Mouse (Mus musculus): ENCODE results near the gene Rbp7.

DNA sequence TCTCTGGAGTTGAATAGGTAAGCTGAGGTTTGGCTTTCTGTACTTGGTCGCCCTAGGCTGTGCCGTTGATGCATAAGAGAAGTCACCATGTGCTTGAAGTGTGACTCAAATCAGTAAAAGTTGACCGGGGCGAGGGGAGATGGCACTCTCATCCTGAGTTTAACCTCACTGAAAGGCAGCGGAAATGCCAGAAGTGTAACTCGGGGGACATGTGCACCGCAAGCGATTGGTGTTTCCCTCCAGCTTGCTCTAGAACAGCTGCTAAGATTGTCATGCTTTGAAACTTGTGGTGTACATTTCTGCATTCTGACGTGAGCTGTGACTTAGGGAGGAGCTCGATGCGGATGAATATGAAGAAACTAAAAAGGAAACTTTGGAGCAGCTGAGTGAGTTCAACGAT is 33.0 kb upstream of the Rbp7 start:
- TF ChIP-seq CTCF (IDR thresholded peaks at IDR 0.05; ENCODE audit: borderline replicate concordance, insufficient read depth, low read length) = no peak
- TF ChIP-seq POLR2A (IDR thresholded peaks at IDR 0.05; ENCODE audit: low read depth, low read length) = no peak

All from embryonic fibroblast, embryonic 13.5 days (primary cell).